Mouse (Mus musculus): Measurements from ENCODE around the gene Rnf185. TPM values are rescaled to one million over a fixed set of nuclear protein-coding genes. Genes with fewer than 3 reads are reported as not detected.

The Rnf185 gene
- polyA plus RNA-seq, 1 experiment from 2014 or later: 51.9 TPM

- Histone ChIP-seq H3K27ac (ENCODE audit: low read depth, low read length) (no peak overlapping the region), H3K9me3 (ENCODE audit: control insufficient read depth, low read length) (no peaks in the 10 kb centered on the region), H3K9ac (ENCODE audit: low read length) (no peak overlapping the region), H3K4me2 (no peak overlapping the region), H3K36me3 (ENCODE audit: control insufficient read depth, insufficient read depth, low read length) (no peaks in the 10 kb centered on the region), H3K4me3 (ENCODE audit: low read depth, low read length) (no peak overlapping the region), H3K4me1 (ENCODE audit: control insufficient read depth, insufficient read depth, low read length) (no peaks in the 10 kb centered on the region), H3K27me3 (ENCODE audit: control insufficient read depth, insufficient read depth, low read length) (no peaks in the 10 kb centered on the region)
- WGBS: 80% methylated on average over 4 of the region's 4 CpGs
- ATAC-seq (ENCODE audit: low FRiP score): no peak
- peak; percentile 39 for DNase-seq (ENCODE audit: low spot score, missing footprints)
Measured at GRCm38 (mm10) chr11:3433809-3434208, 18.4 kb downstream of the Rnf185 start.

GRCm38 (mm10) chr11:3431976-3432603 is 20.1 kb downstream of the Rnf185 start:
- Histone ChIP-seq H3K4me2 (no peak overlapping the region), H3K36me3 (ENCODE audit: control insufficient read depth, insufficient read depth, low read length) (no peaks in the 10 kb centered on the region), H3K27ac (ENCODE audit: low read depth, low read length) (no peak overlapping the region), H3K4me3 (ENCODE audit: low read depth, low read length) (no peak overlapping the region), H3K27me3 (ENCODE audit: control insufficient read depth, insufficient read depth, low read length) (no peaks in the 10 kb centered on the region), H3K9me3 (ENCODE audit: control insufficient read depth, low read length) (no peaks in the 10 kb centered on the region), H3K9ac (ENCODE audit: low read length) (no peak overlapping the region), H3K4me1 (ENCODE audit: control insufficient read depth, insufficient read depth, low read length) (no peaks in the 10 kb centered on the region)
- WGBS: 93% methylated on average over 6 of the region's 6 CpGs
- ATAC-seq (ENCODE audit: low FRiP score) (no peak), DNase-seq (ENCODE audit: low spot score, missing footprints) (no peak)

GRCm38 (mm10) chr11:3431515-3431914 is 20.6 kb downstream of the Rnf185 start:
- WGBS: 92% methylated on average over 3 of the region's 3 CpGs
- H3K4me3 ChIP-seq (ENCODE audit: low read depth, low read length): no peak overlapping the region
- no peak overlapping the region for H3K9ac ChIP-seq (ENCODE audit: low read length)
- no peak overlapping the region for H3K27ac ChIP-seq (ENCODE audit: low read depth, low read length)
- H3K27me3 ChIP-seq (ENCODE audit: control insufficient read depth, insufficient read depth, low read length): no peaks in the 10 kb centered on the region
- H3K9me3 ChIP-seq (ENCODE audit: control insufficient read depth, low read length): no peaks in the 10 kb centered on the region
- H3K4me1 ChIP-seq (ENCODE audit: control insufficient read depth, insufficient read depth, low read length): no peaks in the 10 kb centered on the region
- ATAC-seq (ENCODE audit: low FRiP score) (no peak), DNase-seq (ENCODE audit: low spot score, missing footprints) (peak; percentile 41)
- H3K4me2 ChIP-seq: no peak overlapping the region
- no peaks in the 10 kb centered on the region for H3K36me3 ChIP-seq (ENCODE audit: control insufficient read depth, insufficient read depth, low read length)

- no peak for ATAC-seq (ENCODE audit: low FRiP score)
- peaks cover 5% of the 10 kb centered on the region; the same call in 1 of the 2 replicates for H3K36me3 ChIP-seq (ENCODE audit: control insufficient read depth, insufficient read depth, low read length)
- no peaks in the 10 kb centered on the region for H3K4me1 ChIP-seq (ENCODE audit: control insufficient read depth, insufficient read depth, low read length)
- WGBS: 91% methylated on average over 7 of the region's 7 CpGs
- no peaks in the 10 kb centered on the region for H3K27me3 ChIP-seq (ENCODE audit: control insufficient read depth, insufficient read depth, low read length)
- no peak overlapping the region for H3K9ac ChIP-seq (ENCODE audit: low read length)
- H3K27ac ChIP-seq (ENCODE audit: low read depth, low read length): no peak overlapping the region
- no peaks in the 10 kb centered on the region; the same call in 1 of the 2 replicates for H3K9me3 ChIP-seq (ENCODE audit: control insufficient read depth, low read length)
- no peak for DNase-seq (ENCODE audit: low spot score, missing footprints)
- H3K4me3 ChIP-seq (ENCODE audit: low read depth, low read length): no peak overlapping the region
- H3K4me2 ChIP-seq: no peak overlapping the region
Measured at GRCm38 (mm10) chr11:3428632-3429031, 23.5 kb downstream of the Rnf185 start.

GRCm38 (mm10) chr11:3427697-3428230 is 24.4 kb downstream of the Rnf185 start:
- H3K9me3 ChIP-seq (ENCODE audit: control insufficient read depth, low read length): no peaks in the 10 kb centered on the region; the same call in 1 of the 2 replicates
- DNase-seq (ENCODE audit: low spot score, missing footprints): no peak
- WGBS: 87% methylated on average over 3 of the region's 3 CpGs
- no peak overlapping the region for H3K4me3 ChIP-seq (ENCODE audit: low read depth, low read length)
- no peaks in the 10 kb centered on the region for H3K27me3 ChIP-seq (ENCODE audit: control insufficient read depth, insufficient read depth, low read length)
- H3K9ac ChIP-seq (ENCODE audit: low read length): no peak overlapping the region
- no peak overlapping the region for H3K4me2 ChIP-seq
- no peaks in the 10 kb centered on the region for H3K4me1 ChIP-seq (ENCODE audit: control insufficient read depth, insufficient read depth, low read length)
- no peak overlapping the region for H3K27ac ChIP-seq (ENCODE audit: low read depth, low read length)
- peaks cover 5% of the 10 kb centered on the region; the same call in 1 of the 2 replicates for H3K36me3 ChIP-seq (ENCODE audit: control insufficient read depth, insufficient read depth, low read length)
- ATAC-seq (ENCODE audit: low FRiP score): no peak

- H3K4me2 ChIP-seq: no peak overlapping the region
- H3K27ac ChIP-seq (ENCODE audit: low read depth, low read length): no peak overlapping the region
- H3K9ac ChIP-seq (ENCODE audit: low read length): no peak overlapping the region
- no peaks in the 10 kb centered on the region for H3K27me3 ChIP-seq (ENCODE audit: control insufficient read depth, insufficient read depth, low read length)
- H3K4me1 ChIP-seq (ENCODE audit: control insufficient read depth, insufficient read depth, low read length): no peaks in the 10 kb centered on the region
- peaks cover 5% of the 10 kb centered on the region; the same call in 1 of the 2 replicates for H3K36me3 ChIP-seq (ENCODE audit: control insufficient read depth, insufficient read depth, low read length)
- no peak for DNase-seq (ENCODE audit: low spot score, missing footprints)
- H3K9me3 ChIP-seq (ENCODE audit: control insufficient read depth, low read length): no peaks in the 10 kb centered on the region; the same call in 1 of the 2 replicates
- WGBS: 85% methylated on average over 4 of the region's 4 CpGs
- no peak overlapping the region for H3K4me3 ChIP-seq (ENCODE audit: low read depth, low read length)
- ATAC-seq (ENCODE audit: low FRiP score): no peak
Measured at GRCm38 (mm10) chr11:3422242-3422641, 29.9 kb downstream of the Rnf185 start.

GRCm38 (mm10) chr11:3418741-3419140 is 33.4 kb downstream of the Rnf185 start:
- H3K4me3 ChIP-seq (ENCODE audit: low read depth, low read length): no peak overlapping the region
- no peak overlapping the region for H3K9ac ChIP-seq (ENCODE audit: low read length)
- H3K36me3 ChIP-seq (ENCODE audit: control insufficient read depth, insufficient read depth, low read length): peaks cover 4% of the 10 kb centered on the region; the same call in 1 of the 2 replicates
- no peak overlapping the region for H3K27ac ChIP-seq (ENCODE audit: low read depth, low read length)
- no peaks in the 10 kb centered on the region for H3K27me3 ChIP-seq (ENCODE audit: control insufficient read depth, insufficient read depth, low read length)
- H3K4me2 ChIP-seq: no peak overlapping the region
- H3K4me1 ChIP-seq (ENCODE audit: control insufficient read depth, insufficient read depth, low read length): no peaks in the 10 kb centered on the region
- H3K9me3 ChIP-seq (ENCODE audit: control insufficient read depth, low read length): no peaks in the 10 kb centered on the region; the same call in 1 of the 2 replicates
- WGBS: 86% methylated on average over 4 of the region's 4 CpGs
- ATAC-seq (ENCODE audit: low FRiP score) (no peak), DNase-seq (ENCODE audit: low spot score, missing footprints) (no peak)

GRCm38 (mm10) chr11:3417795-3418194 is 34.4 kb downstream of the Rnf185 start:
- Histone ChIP-seq H3K36me3 (ENCODE audit: control insufficient read depth, insufficient read depth, low read length) (peaks cover 4% of the 10 kb centered on the region; the same call in 1 of the 2 replicates), H3K27ac (ENCODE audit: low read depth, low read length) (no peak overlapping the region), H3K9ac (ENCODE audit: low read length) (no peak overlapping the region), H3K4me3 (ENCODE audit: low read depth, low read length) (no peak overlapping the region), H3K4me1 (ENCODE audit: control insufficient read depth, insufficient read depth, low read length) (no peaks in the 10 kb centered on the region), H3K4me2 (no peak overlapping the region), H3K27me3 (ENCODE audit: control insufficient read depth, insufficient read depth, low read length) (no peaks in the 10 kb centered on the region), H3K9me3 (ENCODE audit: control insufficient read depth, low read length) (no peaks in the 10 kb centered on the region)
- no peak for DNase-seq (ENCODE audit: low spot score, missing footprints)
- no peak for ATAC-seq (ENCODE audit: low FRiP score)
- WGBS: 82% methylated on average over 6 of the region's 6 CpGs

GRCm38 (mm10) chr11:3416399-3416798 is 35.8 kb downstream of the Rnf185 start:
- no peak for DNase-seq (ENCODE audit: low spot score, missing footprints)

More at GRCm38 (mm10) chr11:3416399-3416798, 35.8 kb downstream of the Rnf185 start:
- Histone ChIP-seq H3K27ac (ENCODE audit: low read depth, low read length) (no peak overlapping the region), H3K4me2 (no peak overlapping the region), H3K9ac (ENCODE audit: low read length) (no peak overlapping the region), H3K9me3 (ENCODE audit: control insufficient read depth, low read length) (no peaks in the 10 kb centered on the region), H3K4me1 (ENCODE audit: control insufficient read depth, insufficient read depth, low read length) (no peaks in the 10 kb centered on the region), H3K36me3 (ENCODE audit: control insufficient read depth, insufficient read depth, low read length) (peaks cover 4% of the 10 kb centered on the region; the same call in 1 of the 2 replicates), H3K27me3 (ENCODE audit: control insufficient read depth, insufficient read depth, low read length) (no peaks in the 10 kb centered on the region), H3K4me3 (ENCODE audit: low read depth, low read length) (no peak overlapping the region)
- ATAC-seq (ENCODE audit: low FRiP score): no peak
- WGBS: 94% methylated on average over 3 of the region's 3 CpGs

Data from midbrain, embryonic 11.5 days (tissue).